Mouse (Mus musculus) left cerebral cortex, postnatal 25 days (tissue): ENCODE measurements around the gene Bpifa6. TPM values are rescaled to one million over a fixed set of nuclear protein-coding genes. Genes with fewer than 3 reads are reported as not detected.

Experiments used
- DNase-seq, 2 experiments: peaks; one replicate each; pipeline ENCODE4 v3.0.0; 2022; ENCODE audit warnings: low spot score in 2 of 2, mixed read lengths in 1 of 2
- intact Hi-C: fragments of 180-260 bp; cut with DNase I; formaldehyde crosslinking; loops from one replicate; pipeline ENCODE4 v1.15.1; 2025
- total RNA-seq, 2 experiments: library from RNA; stranded (reverse); gene quantifications; 2 replicates each; pipeline ENCODE4 v1.2.3; 2021

Bpifa6 gene
- total RNA-seq: not detected

- intact Hi-C loops: no loop called here
- DNase-seq: no peak
These were observed at the start of gene Bpifa6 for GRCm38 (mm10) chr2:153974582-153974981. Bpifa6 (plus strand) TSS chr2:153974945.

DNA sequence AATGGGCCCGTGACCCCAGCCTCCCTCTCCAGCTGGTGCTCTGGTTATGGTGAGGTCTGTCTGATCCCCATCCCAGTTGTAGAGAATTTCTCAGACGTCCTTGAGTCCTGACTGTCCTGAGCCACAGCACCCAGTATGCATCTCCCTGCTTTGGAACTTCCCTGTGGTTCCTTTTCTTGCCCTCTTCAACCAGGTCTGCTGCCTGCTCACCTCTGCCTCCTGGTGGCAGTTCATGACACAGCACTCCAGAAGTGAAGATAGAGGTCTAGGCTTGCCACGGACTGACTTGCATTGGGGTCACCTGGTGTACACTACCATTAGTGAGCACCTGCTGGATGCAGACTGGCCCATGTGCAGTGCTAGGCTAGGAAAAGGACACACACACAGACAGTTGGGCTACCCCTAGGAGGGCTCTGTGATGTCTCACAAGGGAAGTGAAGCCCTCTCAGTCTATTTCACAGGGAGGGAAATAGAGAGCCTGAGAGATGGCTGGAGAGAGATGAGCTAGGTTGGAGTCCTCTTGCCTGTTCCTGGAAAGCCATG, 44.8 kb upstream of the Bpifa6 start:
- intact Hi-C loops: loop anchor here (2.0 to 5.0 kb wide), 2 partner anchors 123 to 261 kb away; no protein-coding TSS in a partner anchor

GRCm38 (mm10) chr2:153931125-153931524, 43.6 kb upstream of the Bpifa6 start:
- intact Hi-C loops: loop anchor here (2.0 kb wide), 1 partner anchor 262 kb away; no protein-coding TSS in a partner anchor
- no peak for DNase-seq

More for the DNA sequence above, 44.8 kb upstream of the Bpifa6 start:
- peak in 1 of 2 experiments; percentile 37 for DNase-seq

GRCm38 (mm10) chr2:153933311-153933710, 41.4 kb upstream of the Bpifa6 start:
- intact Hi-C loops: no loop called here
- DNase-seq: no peak

DNA sequence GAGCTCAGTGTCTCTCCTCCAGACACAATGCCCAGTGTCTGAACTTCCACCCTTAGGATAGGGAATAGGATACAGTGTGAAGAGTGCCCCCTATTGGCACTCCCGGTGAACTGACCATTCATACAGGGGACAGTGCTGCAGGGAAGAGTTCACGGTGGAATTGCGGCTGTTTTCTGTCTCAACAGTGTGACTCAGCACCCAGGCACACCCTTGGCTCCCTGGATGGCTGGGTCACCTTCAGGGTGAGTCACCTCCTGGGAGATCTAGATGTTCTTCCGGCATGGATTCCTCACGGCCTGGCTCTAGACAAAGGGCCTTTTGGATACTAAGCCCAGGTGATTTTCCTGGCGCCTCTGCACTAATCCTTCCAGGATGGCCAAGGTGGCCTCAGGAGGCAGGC, 39.4 kb upstream of the Bpifa6 start:
- intact Hi-C loops: no loop called here
- no peak for DNase-seq

- intact Hi-C loops: no loop called here
- no peak for DNase-seq
These were observed 36.9 kb upstream of the Bpifa6 start, which contains the start of gene Bpifb4 for GRCm38 (mm10) chr2:153937843-153938242. Bpifb4 (plus strand) TSS chr2:153938212.

DNA sequence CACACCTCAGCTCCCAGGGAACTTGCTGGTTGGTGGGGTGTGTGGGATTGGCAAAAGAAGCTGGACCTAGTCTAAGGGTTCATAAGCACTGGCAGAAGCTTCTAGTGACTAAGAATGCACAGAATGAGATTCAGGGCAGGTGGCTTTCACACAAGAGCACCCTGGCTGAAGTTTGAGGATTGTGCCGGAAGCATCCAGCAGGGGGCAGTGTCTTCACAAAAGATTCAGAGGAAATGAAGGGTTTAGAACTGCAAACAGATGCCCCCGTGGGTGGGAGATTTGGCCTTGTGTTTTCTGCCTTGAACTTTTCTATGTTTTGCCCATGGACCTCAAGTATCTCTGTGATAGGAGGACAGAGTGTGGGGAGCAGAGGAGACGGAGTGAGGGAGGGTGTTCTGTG, 31.2 kb upstream of the Bpifa6 start:
- DNase-seq: peak; percentile 59 to 61
- intact Hi-C loops: no loop called here

- DNase-seq: no peak
- intact Hi-C loops: no loop called here
These were observed 30.2 kb upstream of the Bpifa6 start for GRCm38 (mm10) chr2:153944567-153944966.

- peak; percentile 49 to 71 for DNase-seq
- intact Hi-C loops: loop anchor here (5.0 kb wide), 1 partner anchor 286 kb away; no protein-coding TSS in a partner anchor
These were observed 21.8 kb upstream of the Bpifa6 start for GRCm38 (mm10) chr2:153952897-153953296.

DNA sequence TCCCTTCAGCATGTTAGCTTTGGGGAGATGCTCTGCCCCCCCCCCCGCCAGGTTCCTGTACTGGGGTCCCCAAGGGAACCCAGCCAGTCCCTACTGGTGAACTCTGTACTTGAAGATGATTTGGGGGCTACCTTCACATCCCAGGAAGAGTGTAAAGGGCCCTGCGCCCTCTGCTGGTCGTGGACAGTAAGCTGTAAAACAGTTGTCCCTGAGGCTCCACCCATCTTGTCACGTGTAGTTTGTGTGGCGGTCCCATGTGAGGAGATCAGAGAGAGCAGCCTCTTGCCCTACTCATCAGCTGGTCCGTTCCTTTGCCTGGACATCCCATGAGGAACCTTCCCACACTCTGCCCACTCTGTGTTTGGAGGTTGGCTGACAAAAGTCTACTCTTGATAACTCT, 20.9 kb upstream of the Bpifa6 start:
- intact Hi-C loops: loop anchor here (5.0 kb wide), 1 partner anchor 287 kb away; no protein-coding TSS in a partner anchor
- DNase-seq: peak in 1 of 2 experiments; percentile 19

DNA sequence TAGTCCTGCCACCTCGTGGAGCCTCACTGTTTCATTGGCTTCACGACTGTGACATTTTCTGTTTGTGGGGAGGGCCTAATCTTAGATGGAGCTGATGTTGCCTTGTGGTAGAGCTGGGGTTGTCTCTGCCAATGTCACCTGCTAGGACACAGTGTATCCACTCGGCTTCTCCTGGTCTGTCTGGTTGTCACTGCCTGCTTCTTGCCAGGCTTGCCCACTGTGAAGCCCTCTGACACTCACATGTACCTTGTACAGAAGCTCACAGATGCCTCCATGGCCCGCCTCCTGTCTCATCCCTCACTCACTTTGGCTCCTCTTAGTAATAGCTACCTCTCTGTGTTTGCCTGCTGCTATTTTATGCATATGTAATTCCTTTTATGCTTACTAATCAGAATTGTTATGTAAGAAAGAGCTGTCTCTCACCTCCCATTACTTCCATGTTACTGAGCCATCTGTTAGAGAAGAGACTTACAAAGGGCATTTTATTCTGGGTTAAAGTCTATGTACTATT, 11.9 kb upstream of the Bpifa6 start:
- DNase-seq: peak; percentile 28 to 69
- intact Hi-C loops: no loop called here

DNA sequence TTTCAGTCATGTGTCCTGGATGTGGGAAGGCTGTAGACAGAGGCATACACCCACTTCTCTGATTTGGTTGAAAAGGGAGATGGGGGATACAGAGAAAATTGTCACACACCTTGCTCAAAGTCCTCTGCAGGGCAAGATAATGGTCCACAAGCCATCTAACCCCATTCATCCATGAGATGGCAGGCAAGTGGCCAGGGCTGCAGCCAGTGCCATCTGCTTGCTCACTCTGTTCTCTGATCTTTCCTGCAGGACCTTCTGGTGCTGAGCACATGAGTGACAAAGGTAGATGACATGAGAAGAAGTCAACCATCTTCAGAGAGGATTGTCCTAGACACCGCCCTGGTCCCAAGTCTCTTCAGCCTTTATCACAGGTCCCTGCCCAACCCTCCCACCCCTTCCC, 11.4 kb upstream of the Bpifa6 start:
- intact Hi-C loops: no loop called here
- no peak for DNase-seq

- no peak for DNase-seq
- intact Hi-C loops: no loop called here
These were observed 4.5 kb upstream of the Bpifa6 start for GRCm38 (mm10) chr2:153970221-153970620.

- peak; percentile 59 to 65 for DNase-seq
- intact Hi-C loops: no loop called here
These were observed 21.0 kb downstream of the Bpifa6 start for GRCm38 (mm10) chr2:153995770-153996169.

DNA sequence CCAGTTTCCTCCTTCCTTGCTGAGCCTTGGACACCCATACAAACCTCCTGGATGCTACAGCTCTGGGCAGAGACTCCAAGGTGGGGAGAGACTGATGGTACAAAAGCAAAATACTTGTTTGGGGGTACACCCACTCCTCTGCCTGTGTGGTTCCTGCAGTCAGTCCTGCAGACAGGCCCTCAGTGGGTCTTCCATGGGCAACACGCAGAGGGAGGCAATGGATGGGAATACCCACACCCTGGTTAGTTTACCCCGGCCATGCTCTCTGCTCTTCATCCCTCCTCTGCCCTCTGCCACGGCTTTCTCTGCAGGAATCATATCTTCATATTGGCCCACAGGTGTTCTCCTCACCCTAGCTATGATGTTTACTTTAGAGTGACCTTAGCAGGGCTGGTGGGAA, 25.8 kb downstream of the Bpifa6 start:
- intact Hi-C loops: no loop called here

GRCm38 (mm10) chr2:154001056-154001455, 26.3 kb downstream of the Bpifa6 start:
- intact Hi-C loops: no loop called here
- DNase-seq: no peak

More for the DNA sequence above, 25.8 kb downstream of the Bpifa6 start:
- no peak for DNase-seq

GRCm38 (mm10) chr2:154004456-154004855, 29.7 kb downstream of the Bpifa6 start:
- no peak for DNase-seq
- intact Hi-C loops: no loop called here

DNA sequence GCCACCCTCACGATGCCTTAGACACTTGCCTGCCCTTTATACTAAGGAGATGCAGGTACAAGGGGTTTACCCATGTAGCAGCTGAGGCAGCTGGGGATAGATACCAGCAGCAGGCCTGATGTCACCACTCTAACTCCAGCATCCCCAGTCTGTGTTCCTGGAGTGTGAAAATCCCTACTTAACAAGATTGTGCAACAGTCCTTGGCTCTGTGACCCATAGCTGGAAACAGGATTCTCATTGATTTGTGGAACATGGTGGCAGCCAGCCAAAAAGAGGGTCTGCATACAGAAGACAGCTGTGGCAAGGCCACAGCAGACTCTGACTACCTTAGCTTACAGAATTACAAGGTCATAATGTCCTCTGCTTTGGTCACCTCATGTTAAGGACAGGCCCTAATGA, 30.3 kb downstream of the Bpifa6 start:
- no peak for DNase-seq

DNA sequence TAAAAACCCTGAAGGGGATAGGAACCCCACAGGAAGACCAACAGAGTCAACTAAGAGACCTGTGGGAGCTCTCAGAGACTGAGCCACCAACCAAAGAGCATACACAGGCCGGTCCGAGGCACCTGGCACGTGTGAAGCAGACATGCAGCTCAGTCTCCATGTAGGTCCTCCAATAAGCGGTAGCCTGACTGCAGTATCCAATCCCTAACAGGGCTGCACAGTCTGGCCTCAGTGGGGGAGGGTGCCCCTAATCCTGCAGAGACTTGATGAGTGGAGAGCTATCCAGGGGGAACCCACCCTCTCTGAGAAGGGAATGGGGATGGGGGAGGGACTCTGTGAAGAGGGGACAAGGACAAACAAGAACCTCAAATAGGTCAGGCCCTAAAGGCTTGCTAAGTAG, 31.0 kb downstream of the Bpifa6 start:
- intact Hi-C loops: no loop called here
- DNase-seq: no peak

More for the DNA sequence above, 30.3 kb downstream of the Bpifa6 start:
- intact Hi-C loops: no loop called here

- intact Hi-C loops: no loop called here
- no peak for DNase-seq
These were observed 31.6 kb downstream of the Bpifa6 start for GRCm38 (mm10) chr2:154006331-154006730.

- no peak for DNase-seq
- intact Hi-C loops: no loop called here
These were observed 32.6 kb downstream of the Bpifa6 start for GRCm38 (mm10) chr2:154007381-154007780.
